Mouse (Mus musculus) C2C12 (cell line): Measurements from ENCODE around the gene Meaf6.
A peak's percentile ranks its signal among the peaks of the same experiment; 100 is the strongest.

ENCODE experiments used
- CTCF ChIP-seq: IDR thresholded peaks from one replicate; pipeline ENCODE4 v1.5.1; 2011; ENCODE audit not compliant: control insufficient read depth, insufficient read depth, insufficient read length
- MAX ChIP-seq: IDR thresholded peaks from one replicate; pipeline ENCODE4 v1.6.1; 2011; ENCODE audit warnings: mild to moderate bottlenecking, control low read depth
- MYOG ChIP-seq: IDR thresholded peaks from one replicate; pipeline ENCODE4 v1.6.1; 2011; ENCODE audit not compliant: control insufficient read depth, insufficient read length; ENCODE audit errors: extremely low read depth
- USF1 ChIP-seq: IDR thresholded peaks from one replicate; pipeline ENCODE4 v1.6.1; 2011; ENCODE audit warnings: low read depth, mild to moderate bottlenecking, control low read depth, moderate library complexity

DNA sequence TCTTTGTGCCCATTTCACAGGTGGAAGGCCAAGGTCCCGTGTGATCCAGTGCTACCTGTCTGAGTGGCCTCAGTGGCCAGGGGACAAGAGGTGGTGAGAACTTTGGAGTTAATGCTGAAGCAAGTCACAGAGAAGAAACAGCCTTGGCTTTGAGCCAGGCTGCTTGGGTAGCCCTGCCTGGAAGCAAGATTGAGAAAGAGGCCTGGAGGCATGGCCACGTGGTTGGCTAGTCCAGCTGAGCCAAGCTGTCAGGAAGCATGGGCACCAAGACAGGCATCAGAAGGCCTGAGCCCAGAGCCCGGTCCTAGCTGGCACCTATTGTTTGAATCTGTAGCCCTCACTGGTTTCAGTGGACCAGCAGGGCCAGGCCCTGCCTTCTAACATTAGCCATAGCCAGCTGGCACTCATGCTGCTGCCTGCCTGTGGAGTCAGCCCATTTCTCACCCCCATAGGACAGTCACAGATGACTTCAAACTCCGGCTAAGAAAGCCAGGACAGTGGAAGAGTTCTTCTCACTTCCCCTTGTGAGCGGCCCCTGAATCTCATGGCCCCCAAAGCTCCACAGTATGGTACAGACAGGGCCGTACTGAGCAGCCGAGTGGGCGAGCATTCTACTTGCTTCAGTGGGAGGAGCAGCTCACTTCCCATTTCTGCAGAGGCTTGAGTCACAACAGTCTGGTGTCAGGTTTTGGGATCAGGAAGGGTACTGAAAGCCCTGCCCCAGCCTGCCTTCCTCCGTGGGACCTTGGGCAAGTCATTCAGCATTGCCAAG lies 31.3 kb downstream of the Meaf6 start:
- no peak for TF ChIP-seq CTCF
- TF ChIP-seq MAX, result no peak
- TF ChIP-seq USF1, result peak; percentile 84
- no peak for TF ChIP-seq MYOG
